Mouse (Mus musculus): Measurements from ENCODE around the gene Ttll1.
A peak's percentile ranks its signal among the peaks of the same experiment; 100 is the strongest.
"Not testable (repeated sequence)": the region's sequence is repeated elsewhere in the genome, so short reads cannot be mapped to it uniquely, and the experiment has no call there.

Gene Ttll1

DNA sequence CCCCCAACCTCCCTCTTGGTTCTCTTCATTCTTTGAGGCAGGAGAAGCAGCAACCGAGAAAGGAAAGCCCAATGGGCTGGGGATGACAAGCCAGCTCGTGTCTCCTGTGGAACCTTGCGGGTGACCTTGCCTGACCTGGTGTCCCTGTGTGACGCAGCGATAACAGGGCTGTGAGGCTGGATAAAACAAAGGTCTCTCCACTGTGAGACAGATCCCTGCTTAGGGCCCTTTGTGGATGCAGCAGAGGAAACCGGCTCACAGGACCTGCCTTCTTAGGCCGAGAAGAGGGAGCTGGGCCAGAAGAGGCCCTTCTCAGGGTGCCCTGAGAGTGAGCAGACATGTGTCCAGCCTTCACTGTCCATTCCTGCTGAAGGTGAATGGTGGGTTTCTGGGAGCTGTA lies 12.5 kb upstream of the Ttll1 start:
- no peak for DNase-seq

GRCm38 (mm10) chr15:83520861-83521382 lies 10.2 kb upstream of the Ttll1 start:
- DNase-seq, result no peak

DNA sequence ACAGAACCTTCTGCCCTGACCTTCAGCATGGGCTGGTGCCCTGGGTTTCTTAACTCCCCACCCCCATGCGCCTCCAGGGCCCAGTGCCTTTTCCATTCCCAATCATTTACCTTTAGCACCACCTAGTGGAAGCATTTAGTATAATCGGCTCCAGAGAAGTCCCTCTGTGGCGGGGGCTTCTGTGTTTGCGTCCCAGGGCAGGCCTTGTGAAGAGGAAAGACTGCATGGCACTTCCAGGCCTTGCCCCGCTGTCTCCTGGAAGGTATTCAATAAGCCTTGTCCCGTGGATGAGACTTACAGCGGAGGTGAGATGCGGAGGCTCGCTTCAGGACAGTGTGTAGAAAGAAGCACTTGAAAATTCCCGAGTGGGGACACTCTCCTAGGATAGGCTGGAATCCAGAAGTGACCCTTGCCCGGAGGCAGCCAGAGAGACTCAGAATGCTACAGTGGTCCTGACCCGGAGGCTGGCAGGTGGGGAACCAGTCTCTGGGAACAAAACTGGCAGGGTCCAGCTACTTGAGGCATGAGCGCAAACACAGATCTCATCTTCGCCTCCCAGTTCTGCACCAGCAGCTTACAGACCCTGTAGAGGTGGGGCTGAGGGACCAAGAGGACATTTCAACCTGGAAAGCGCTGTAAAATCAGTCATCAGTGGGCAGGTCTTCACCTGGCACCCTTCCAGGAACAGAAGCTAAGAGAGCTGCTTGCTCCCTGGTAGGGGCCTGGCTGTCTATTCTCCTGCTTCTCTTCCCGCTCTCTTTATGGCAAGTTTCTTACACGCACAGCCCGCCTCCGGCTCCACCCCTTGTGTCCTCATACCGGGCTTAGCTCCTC lies 7.7 kb upstream of the Ttll1 start:
- DNase-seq, result peak; percentile 61 to 72

DNA sequence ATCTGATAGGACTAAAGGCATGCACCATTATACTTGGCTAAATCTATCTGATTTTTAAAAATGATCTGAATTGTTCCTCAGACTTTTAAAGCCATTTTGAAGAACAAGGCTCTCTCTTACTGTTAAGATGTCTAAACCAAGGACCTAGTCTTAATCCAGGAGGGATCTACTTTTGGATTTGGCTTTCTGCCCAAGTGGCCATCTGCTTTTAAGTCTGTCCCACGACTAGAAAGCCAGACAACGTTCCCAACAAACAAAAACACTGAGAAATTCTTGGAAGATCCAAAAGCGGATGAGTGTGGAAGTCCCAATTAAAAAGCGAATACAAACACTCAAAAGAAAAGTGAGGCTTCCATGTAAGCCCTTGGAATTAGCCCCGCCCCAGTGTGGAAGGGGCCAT lies 4.3 kb upstream of the Ttll1 start:
- peak; percentile 23 to 62 for DNase-seq

DNA sequence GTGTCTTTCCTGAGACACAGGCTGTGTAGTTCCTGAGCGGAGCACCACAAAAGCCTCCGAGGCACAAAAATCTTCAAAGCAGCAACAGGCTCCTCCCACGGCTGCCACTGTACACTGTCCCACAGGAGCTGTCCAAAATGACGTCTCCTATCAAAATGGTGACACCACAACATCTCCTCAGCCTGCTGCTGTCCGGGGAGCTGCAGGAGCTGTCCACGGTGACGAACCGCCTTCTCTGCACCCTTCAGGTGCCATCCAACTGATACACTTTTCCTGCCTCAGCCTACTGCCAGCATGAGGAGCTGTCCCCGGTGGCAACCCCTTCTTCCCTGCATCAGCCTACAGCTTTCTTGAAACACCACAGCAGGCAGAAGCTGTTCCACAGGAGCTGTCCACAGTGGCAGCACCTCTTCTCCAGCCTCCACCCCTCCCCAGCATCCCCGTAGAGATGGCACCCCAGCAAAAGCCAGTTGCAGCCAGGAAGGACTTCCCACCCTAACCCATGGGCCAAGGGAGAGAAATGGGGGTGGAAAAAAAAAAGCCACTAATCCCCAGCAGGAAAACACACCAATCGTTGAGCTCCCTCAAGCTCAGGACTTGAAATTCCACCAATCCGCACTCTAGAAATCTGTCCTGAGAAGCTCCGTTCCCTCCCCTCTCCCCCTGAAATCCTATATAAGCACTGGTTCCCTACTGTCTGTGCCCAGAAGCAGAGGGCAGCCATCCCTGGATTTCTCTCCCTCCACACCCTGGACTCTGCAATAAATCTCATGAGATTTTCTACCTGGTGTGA lies 2.0 kb upstream of the Ttll1 start:
- DNase-seq, result no peak

DNA sequence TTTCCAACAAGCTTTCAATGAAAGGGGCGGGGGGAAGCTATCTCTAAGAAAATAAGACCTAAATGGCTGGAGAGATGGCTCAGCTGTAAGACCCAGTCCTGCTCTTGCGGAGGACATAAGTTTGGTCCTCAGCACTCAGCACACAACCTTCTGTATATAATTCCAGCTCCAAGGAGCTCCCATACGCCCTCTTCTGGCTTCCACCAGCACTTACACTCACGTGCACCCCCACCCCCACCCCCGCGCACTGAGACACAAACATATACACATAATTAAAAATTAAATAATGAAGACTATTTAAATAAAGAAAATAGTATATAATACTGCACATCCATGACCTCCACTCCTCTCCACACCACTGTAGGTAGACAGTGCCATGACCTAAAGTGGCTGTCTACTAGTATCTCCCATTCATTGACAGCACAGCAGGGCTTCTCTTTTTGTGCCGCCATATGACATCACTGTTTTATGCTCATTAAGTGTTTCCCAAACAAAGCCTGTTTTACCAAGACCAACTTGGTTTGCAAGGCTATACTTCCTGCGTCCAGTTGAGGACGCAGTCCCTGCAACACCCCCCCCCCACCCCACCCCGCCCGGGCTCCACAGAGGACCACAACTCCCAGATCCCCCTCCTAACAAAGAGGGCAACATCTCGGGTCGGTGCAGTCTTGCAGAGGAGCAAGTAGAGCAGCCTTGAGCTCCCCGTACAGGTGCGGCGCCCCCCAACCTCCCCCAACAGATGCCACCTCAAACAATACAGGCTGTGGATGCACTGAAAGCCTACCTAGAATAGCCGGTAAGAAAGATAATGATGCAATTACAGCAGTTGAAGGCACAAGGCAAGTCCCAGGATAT lies 516 bp downstream of the Ttll1 start:
- no peak for DNase-seq

DNA sequence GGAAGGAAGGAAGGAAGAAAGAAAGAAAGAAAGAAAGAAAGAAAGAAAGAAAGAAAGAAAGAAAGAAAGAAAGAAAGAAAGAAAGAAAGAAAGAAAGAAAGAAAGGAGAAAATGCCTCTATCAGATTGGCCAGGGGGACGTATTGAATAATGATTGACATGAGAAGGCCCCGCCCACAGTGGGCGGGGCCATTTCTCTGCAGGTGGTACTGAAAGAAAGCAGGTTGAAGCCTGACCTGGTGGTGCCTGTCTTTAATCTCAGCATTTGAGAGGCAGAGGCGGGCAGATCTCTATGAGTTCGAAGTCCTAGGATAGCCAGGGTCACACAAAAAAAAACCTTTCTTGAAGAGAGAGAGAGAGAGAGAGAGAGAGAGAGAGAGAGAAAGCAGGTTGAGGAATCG lies 9.2 kb downstream of the Ttll1 start:
- not testable (repeated sequence) for DNase-seq

- peak in 1 of 2 experiments; percentile 26 for DNase-seq
Measured at GRCm38 (mm10) chr15:83500352-83500751, 10.3 kb downstream of the Ttll1 start.

- DNase-seq, result peak in 1 of 2 experiments; percentile 25
Measured at GRCm38 (mm10) chr15:83499211-83499755, 11.4 kb downstream of the Ttll1 start.

- DNase-seq, result no peak
Measured at GRCm38 (mm10) chr15:83497299-83497698, 13.4 kb downstream of the Ttll1 start.

- DNase-seq, result no peak
Measured at GRCm38 (mm10) chr15:83495787-83496367, 14.8 kb downstream of the Ttll1 start.

DNA sequence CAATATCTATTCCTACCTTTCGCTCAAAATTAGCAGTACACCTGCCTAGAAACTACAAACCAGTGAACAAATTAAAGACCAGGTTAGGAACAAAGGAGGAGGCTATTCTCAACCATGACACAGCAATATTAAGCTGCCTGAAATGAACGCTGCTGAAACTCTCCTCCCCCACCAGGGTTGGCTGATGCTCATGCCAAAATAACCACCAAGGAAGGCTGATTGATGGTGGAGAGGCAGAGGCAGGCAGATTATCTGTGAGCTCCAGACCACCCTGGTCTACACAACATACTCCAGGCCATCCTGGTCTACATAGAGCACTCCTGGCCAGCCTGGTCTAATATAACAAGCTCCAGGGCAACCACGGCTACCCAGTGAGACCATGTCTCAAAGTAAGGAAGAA lies 15.5 kb downstream of the Ttll1 start:
- DNase-seq, result no peak

- DNase-seq, result no peak
Measured at GRCm38 (mm10) chr15:83494572-83494920, 16.1 kb downstream of the Ttll1 start.

DNA sequence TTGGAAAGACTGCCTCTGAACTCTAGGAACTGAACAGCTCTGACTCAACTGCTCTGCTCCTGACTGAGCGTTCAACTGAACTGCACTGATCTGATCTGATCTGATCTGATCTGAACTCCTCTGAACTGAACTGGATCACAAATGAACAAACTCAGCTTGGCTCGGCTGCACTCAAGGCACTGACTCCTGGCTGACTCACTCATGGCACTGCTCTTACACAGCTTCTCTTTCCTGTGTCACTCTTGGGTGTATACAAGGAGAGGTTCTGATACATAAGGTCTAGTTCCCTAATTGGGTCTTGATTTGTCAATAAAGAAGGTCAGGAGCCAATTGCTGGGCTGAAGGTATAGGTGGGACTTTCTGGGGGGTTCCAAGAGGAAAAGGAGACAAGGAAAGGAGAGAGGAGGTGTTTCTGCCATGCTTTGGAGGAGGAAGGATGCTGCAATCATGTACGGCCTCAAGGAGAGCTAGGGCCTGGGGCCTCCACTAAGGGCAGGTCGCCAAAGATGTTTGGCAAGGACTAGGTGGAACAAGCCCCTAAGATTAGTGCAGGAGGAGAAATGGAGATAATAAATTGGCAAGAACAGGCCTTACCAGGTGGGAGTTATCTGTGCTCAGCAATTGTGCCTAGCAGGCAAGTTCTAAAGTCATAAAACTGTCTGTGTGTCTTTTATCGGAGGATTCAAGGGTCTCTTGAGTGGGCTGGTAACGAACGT lies 16.7 kb downstream of the Ttll1 start:
- DNase-seq, result no peak

DNA sequence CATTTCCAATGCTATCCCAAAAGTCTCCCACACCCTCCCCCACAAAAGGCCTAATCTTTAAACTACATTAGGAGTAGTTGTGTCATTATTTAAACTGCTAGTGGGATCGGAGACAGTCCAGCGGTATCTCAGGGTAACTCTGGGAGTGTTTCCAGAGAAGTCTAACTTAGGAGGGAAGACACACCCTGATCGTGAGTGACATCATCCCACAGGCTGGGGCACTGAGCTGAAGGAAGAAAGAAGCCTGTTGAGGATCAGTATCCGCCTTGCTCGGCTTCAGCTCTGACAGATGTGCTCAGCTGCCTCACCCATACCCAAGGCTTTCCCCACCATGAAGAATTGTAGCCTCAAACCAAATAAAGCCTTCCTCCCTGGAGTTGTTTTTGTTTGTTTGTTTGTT lies 18.8 kb downstream of the Ttll1 start:
- no peak for DNase-seq

GRCm38 (mm10) chr15:83489471-83489870 lies 21.2 kb downstream of the Ttll1 start:
- DNase-seq, result no peak

DNA sequence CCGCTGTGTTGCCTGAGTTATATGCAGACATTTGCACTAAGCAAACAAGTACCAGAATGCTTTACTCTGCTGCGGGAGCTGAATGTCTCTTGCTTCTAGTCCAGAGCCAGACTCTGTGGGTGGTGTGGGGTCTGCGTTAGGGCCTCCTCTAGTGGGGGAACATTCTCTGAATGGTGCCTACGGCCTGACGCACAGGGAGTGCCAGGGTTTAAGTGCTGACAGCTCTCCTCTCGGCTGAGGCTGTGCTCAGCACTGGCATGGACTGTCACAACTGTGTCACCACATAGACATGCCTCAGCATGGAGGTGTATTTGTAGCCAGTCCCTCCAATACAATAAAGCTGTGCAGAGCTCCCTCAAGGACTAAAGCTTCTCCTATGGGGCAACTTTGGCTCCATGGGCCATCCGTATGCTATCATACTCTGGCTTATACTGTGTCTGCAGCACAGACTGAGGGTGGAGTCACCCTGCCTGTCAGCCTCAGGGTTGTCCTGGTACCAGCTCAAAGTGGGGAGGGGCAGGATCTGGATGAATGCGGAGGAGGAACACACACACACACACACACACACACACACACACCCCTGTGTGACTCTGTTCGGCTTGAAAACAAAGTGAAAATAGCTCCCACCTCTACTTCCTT lies 23.1 kb downstream of the Ttll1 start:
- no peak for DNase-seq

- no peak for DNase-seq
Measured at GRCm38 (mm10) chr15:83484311-83484710, 26.4 kb downstream of the Ttll1 start.

GRCm38 (mm10) chr15:83483482-83483881 lies 27.2 kb downstream of the Ttll1 start:
- DNase-seq, result no peak

DNA sequence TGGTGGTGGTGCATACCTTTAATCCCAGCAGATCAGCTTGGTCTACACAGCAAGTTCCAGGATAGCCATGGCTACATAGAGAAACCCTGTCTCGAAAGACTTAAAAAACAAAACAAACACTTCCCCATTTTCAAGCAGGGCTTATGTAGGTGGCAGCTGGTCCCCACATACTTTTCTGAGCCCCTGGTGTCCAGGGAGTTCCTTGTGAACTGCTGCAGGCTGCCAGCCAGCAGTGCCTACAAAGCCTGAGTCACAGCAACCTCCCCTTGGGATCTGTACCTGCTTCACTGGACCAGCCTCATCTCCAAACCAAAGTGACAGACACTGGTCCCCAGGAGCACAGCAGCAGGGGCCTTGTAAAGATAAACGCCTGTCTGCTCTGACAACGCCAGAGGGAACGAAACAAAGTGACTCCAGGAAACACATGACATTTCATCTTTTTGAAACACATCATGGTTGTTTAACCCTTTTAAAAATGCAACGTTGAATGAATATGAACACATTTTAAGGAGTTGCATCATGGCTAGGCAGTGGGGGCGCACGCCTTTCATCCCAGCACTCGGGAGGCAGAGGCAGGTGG lies 28.0 kb downstream of the Ttll1 start:
- no peak for DNase-seq
